Mouse (Mus musculus): ENCODE data around the gene Slc5a3. TPM values are rescaled to one million over a fixed set of nuclear protein-coding genes. Genes with fewer than 3 reads are reported as not detected.

The Slc5a3 gene
- polyA plus RNA-seq, 1 experiment from 2014 or later: 0.82 TPM

DNA sequence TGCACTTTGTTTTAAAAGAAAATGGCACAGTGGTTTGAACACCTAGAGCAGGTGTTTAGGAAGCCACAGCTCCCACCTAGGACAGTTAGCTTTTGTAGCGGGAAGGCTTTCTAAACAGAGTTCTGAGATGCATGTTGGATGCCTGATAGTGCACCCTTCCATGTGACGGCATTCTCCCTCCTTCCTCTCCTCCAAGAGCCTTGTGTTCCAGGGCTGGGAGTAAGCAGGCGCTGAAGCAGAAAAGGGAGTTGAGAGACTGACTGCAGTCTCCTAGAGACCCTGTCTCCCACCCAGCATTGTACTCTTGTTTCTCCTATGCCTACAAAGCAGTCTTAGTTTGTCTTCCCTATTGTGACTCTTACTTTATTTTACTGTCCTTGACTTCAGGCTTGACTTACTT is 2.1 kb downstream of the Slc5a3 start:
- TF ChIP-seq EP300 (IDR thresholded peaks at IDR 0.05; ENCODE audit: low read depth) (no peak), CTCF (IDR thresholded peaks at IDR 0.05; ENCODE audit: low read depth) (no peak)
- 84% methylated on average over 3 of the region's 3 CpGs for WGBS (ENCODE audit: insufficient replicate concordance)
- Histone ChIP-seq H3K27ac (ENCODE audit: low read depth) (no peak overlapping the region), H3K9ac (replicated peaks) (no peak overlapping the region), H3K4me3 (ENCODE audit: low read depth, low read length) (no peak overlapping the region), H3K4me2 (ENCODE audit: low read depth, low read length) (0 out of 2 replicates have a peak overlapping the region, but pooled peaks have one; percentile 15), H3K4me1 (ENCODE audit: insufficient read depth) (peaks cover 17% of the 10 kb centered on the region; the same call in 1 of the 2 replicates), H3K9me3 (ENCODE audit: low read length) (no peaks in the 10 kb centered on the region), H3K27me3 (ENCODE audit: insufficient read depth, low read length) (0 out of 2 replicates have a peak, but pooled peaks cover 2% of the 10 kb centered on the region), H3K36me3 (replicated peaks; ENCODE audit: insufficient read depth, low read length) (peaks cover 6% of the 10 kb centered on the region)
- no peak for DNase-seq
- no peak for ATAC-seq

DNA sequence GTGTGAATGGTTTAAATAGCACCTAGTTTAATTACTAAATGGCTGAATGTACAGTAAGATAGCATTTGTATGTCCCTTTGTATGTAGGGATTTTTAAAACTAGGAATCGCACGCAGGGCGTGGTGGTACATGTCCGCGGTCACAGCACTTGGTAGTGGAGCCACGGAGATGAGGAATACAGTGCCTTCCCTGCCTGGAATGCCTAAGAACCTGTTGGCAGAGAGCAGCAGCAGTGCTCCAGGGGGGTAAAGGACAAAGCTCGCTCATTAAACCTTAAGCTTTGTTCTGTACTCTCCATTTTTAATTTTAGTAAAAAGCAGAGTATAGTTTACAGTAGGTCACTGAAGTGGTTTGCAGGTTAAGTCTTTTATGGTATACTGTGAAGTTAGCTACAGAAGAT is 3.5 kb downstream of the Slc5a3 start:
- ATAC-seq (no peak), DNase-seq (no peak)
- peaks cover 17% of the 10 kb centered on the region; the same call in 1 of the 2 replicates for H3K4me1 ChIP-seq (ENCODE audit: insufficient read depth)
- 0 out of 2 replicates have a peak, but pooled peaks cover 2% of the 10 kb centered on the region for H3K27me3 ChIP-seq (ENCODE audit: insufficient read depth, low read length)
- no peak overlapping the region for H3K9ac ChIP-seq (replicated peaks)
- WGBS (ENCODE audit: insufficient replicate concordance): 88% methylated on average over 7 of the region's 7 CpGs
- H3K4me2 ChIP-seq (ENCODE audit: low read depth, low read length): no peak overlapping the region
- H3K36me3 ChIP-seq (replicated peaks; ENCODE audit: insufficient read depth, low read length): peaks cover 12% of the 10 kb centered on the region
- H3K9me3 ChIP-seq (ENCODE audit: low read length): no peaks in the 10 kb centered on the region
- H3K27ac ChIP-seq (ENCODE audit: low read depth): no peak overlapping the region
- H3K4me3 ChIP-seq (ENCODE audit: low read depth, low read length): no peak overlapping the region
- TF ChIP-seq CTCF (IDR thresholded peaks at IDR 0.05; ENCODE audit: low read depth) (no peak), EP300 (IDR thresholded peaks at IDR 0.05; ENCODE audit: low read depth) (no peak)

DNA sequence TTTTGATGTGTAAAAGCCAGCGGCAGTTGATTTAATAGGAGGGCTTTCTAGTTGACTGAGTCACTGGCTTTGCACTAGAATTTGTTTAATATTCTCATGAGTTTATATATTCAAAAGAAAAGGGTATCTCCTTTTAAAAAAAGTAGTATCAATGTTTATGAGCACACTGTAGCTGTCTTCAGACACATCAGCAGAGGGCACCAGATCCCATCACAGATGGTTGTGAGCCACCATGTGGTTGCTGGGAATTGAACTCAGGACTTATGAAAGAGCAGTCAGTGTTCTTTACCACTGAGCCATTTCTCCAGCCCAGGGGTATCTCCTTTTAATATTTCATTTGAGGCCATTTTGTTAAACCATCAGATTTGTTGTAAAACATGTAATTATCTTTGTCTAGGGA is 4.7 kb downstream of the Slc5a3 start:
- no peak for ATAC-seq
- Histone ChIP-seq H3K9ac (replicated peaks) (no peak overlapping the region), H3K27me3 (ENCODE audit: insufficient read depth, low read length) (0 out of 2 replicates have a peak, but pooled peaks cover 2% of the 10 kb centered on the region), H3K27ac (ENCODE audit: low read depth) (no peak overlapping the region), H3K4me3 (ENCODE audit: low read depth, low read length) (no peak overlapping the region), H3K4me1 (ENCODE audit: insufficient read depth) (peaks cover 12% of the 10 kb centered on the region; the same call in 1 of the 2 replicates), H3K36me3 (replicated peaks; ENCODE audit: insufficient read depth, low read length) (peaks cover 14% of the 10 kb centered on the region), H3K9me3 (ENCODE audit: low read length) (no peaks in the 10 kb centered on the region), H3K4me2 (ENCODE audit: low read depth, low read length) (no peak overlapping the region)
- 91% methylated on average over 1 of the region's 1 CpGs for WGBS (ENCODE audit: insufficient replicate concordance)
- DNase-seq: no peak
- TF ChIP-seq CTCF (IDR thresholded peaks at IDR 0.05; ENCODE audit: low read depth): no peak
- TF ChIP-seq EP300 (IDR thresholded peaks at IDR 0.05; ENCODE audit: low read depth): no peak

DNA sequence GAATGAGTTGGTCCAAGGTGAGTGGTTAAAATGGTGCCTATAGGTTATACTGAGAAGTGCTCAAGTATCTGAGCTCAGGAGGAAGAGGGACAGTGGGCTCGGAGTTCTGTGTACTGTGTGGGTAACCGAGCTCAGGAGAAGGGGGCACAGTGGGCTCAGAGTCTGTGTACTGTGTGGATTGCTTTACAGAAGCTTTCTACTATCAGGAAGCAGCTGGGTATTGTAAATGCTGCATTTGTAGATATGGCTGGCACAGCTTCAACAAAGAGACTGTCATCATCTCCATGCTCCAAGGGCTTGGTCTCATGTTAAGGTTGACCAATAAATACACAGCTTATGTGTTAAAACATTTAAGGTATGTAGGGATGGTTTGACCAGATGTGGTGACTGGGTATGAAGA is 6.7 kb downstream of the Slc5a3 start:
- DNase-seq: no peak
- Histone ChIP-seq H3K9ac (replicated peaks) (no peak overlapping the region), H3K4me1 (ENCODE audit: insufficient read depth) (0 out of 2 replicates have a peak, but pooled peaks cover 3% of the 10 kb centered on the region), H3K27ac (ENCODE audit: low read depth) (no peak overlapping the region), H3K4me2 (ENCODE audit: low read depth, low read length) (no peak overlapping the region), H3K4me3 (ENCODE audit: low read depth, low read length) (no peak overlapping the region), H3K27me3 (ENCODE audit: insufficient read depth, low read length) (no peaks in the 10 kb centered on the region), H3K9me3 (ENCODE audit: low read length) (no peaks in the 10 kb centered on the region), H3K36me3 (replicated peaks; ENCODE audit: insufficient read depth, low read length) (peaks cover 14% of the 10 kb centered on the region)
- no peak for TF ChIP-seq CTCF (IDR thresholded peaks at IDR 0.05; ENCODE audit: low read depth)
- no peak for TF ChIP-seq EP300 (IDR thresholded peaks at IDR 0.05; ENCODE audit: low read depth)
- WGBS (ENCODE audit: insufficient replicate concordance): 58% methylated on average over 2 of the region's 2 CpGs
- no peak for ATAC-seq

DNA sequence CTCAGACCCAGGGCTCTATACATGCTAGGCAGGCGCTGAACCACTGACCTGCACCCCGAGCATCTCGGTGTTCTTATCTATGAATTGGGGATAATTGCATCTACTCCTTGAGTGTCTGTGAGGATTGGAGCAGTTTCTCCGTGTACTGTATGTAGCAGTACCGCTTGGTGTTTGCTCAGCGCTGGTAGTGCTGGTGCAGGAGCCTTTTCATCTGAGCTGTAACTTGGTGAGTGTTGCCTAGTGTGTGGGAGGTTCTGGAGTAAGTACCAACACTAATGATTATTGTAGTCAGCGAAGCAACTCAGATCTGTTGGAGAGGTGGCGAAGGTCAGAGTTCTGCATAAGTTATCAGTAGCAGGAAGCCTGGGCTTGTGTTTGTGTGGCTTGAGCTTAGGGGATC is 12.2 kb downstream of the Slc5a3 start:
- peaks cover 9% of the 10 kb centered on the region; the same call in 1 of the 2 replicates for H3K36me3 ChIP-seq (replicated peaks; ENCODE audit: insufficient read depth, low read length)
- 74% methylated on average over 8 of the region's 8 CpGs for WGBS (ENCODE audit: insufficient replicate concordance)

DNA sequence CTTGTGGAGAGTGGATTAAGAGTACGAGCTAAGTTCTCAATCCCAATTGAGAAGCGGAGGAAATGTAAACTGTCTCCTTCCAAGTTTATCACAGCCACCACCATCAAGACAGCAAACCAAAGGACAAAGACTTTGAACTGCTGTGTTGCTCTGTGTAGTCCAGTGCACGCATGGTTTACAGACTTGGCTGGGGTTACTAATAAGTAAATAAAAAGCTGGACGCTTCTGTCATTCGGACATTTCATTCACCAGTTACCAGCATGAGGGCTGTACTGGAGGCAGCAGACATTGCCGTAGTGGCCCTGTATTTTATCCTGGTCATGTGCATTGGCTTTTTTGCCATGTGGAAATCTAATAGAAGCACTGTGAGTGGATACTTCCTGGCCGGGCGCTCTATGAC is 18.7 kb downstream of the Slc5a3 start:
- Histone ChIP-seq H3K27me3 (ENCODE audit: insufficient read depth, low read length) (no peaks in the 10 kb centered on the region), H3K4me1 (ENCODE audit: insufficient read depth) (peaks cover 6% of the 10 kb centered on the region), H3K27ac (ENCODE audit: low read depth) (peak overlapping the region; percentile 57), H3K4me3 (ENCODE audit: low read depth, low read length) (no peak overlapping the region), H3K9me3 (ENCODE audit: low read length) (no peaks in the 10 kb centered on the region), H3K4me2 (ENCODE audit: low read depth, low read length) (0 out of 2 replicates have a peak overlapping the region, but pooled peaks have one; percentile 9), H3K36me3 (replicated peaks; ENCODE audit: insufficient read depth, low read length) (0 out of 2 replicates have a peak, but pooled peaks cover 5% of the 10 kb centered on the region), H3K9ac (replicated peaks) (no peak overlapping the region)
- DNase-seq (no peak), ATAC-seq (peak; percentile 86)
- WGBS (ENCODE audit: insufficient replicate concordance): 71% methylated on average over 8 of the region's 8 CpGs
- no peak for TF ChIP-seq EP300 (IDR thresholded peaks at IDR 0.05; ENCODE audit: low read depth)
- no peak for TF ChIP-seq CTCF (IDR thresholded peaks at IDR 0.05; ENCODE audit: low read depth)

More for the DNA sequence above, 12.2 kb downstream of the Slc5a3 start:
- Histone ChIP-seq H3K27me3 (ENCODE audit: insufficient read depth, low read length) (no peaks in the 10 kb centered on the region), H3K9ac (replicated peaks) (no peak overlapping the region), H3K4me1 (ENCODE audit: insufficient read depth) (no peaks in the 10 kb centered on the region), H3K4me3 (ENCODE audit: low read depth, low read length) (no peak overlapping the region), H3K4me2 (ENCODE audit: low read depth, low read length) (no peak overlapping the region), H3K9me3 (ENCODE audit: low read length) (no peaks in the 10 kb centered on the region), H3K27ac (ENCODE audit: low read depth) (no peak overlapping the region)
- no peak for ATAC-seq
- TF ChIP-seq EP300 (IDR thresholded peaks at IDR 0.05; ENCODE audit: low read depth) (no peak), CTCF (IDR thresholded peaks at IDR 0.05; ENCODE audit: low read depth) (no peak)
- no peak for DNase-seq

All from liver, postnatal 0 days (tissue).